Mouse (Mus musculus): ENCODE data around the gene Hcar2. TPM values are rescaled to one million over a fixed set of nuclear protein-coding genes. Genes with fewer than 3 reads are reported as not detected.

Hcar2 gene
- polyA plus RNA-seq, 1 experiment from 2014 or later = not detected

GRCm38 (mm10) chr5:123844316-123844715 is 21.0 kb downstream of the Hcar2 start:
- no peaks in the 10 kb centered on the region for H3K9me3 ChIP-seq (ENCODE audit: control insufficient read depth, low read length)
- no peaks in the 10 kb centered on the region for H3K36me3 ChIP-seq (ENCODE audit: control insufficient read depth, insufficient read depth, low read length)
- no peak overlapping the region for H3K4me3 ChIP-seq (ENCODE audit: low read depth, low read length)
- H3K9ac ChIP-seq (ENCODE audit: low read length) = no peak overlapping the region
- DNase-seq (ENCODE audit: low spot score, missing footprints) (no peak), ATAC-seq (ENCODE audit: low FRiP score) (no peak)
- no peak overlapping the region for H3K27ac ChIP-seq (ENCODE audit: low read depth, low read length)
- H3K4me2 ChIP-seq = no peak overlapping the region
- 93% methylated on average over 14 of the region's 14 CpGs for WGBS
- no peaks in the 10 kb centered on the region for H3K4me1 ChIP-seq (ENCODE audit: control insufficient read depth, insufficient read depth, low read length)
- no peaks in the 10 kb centered on the region for H3K27me3 ChIP-seq (ENCODE audit: control insufficient read depth, insufficient read depth, low read length)

DNA sequence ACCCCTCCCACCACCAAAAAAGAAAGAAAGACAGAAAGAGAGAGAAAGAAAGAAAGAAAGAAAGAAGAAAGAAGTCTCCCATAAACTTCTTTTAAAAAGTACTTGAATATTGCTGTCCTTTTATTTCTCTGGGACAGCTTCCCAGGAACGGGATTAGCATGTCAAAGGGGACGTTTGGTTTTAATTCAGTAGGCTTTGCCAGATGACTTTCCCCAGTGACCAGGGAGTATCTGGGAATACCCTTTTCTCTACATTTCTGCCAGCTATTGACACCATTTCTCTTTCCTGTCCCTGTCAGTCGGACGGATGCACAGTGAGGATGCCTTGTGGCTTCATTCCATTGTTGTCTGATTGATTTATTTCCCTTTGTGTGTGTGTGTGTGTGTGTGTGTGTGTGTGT is 21.5 kb downstream of the Hcar2 start:
- DNase-seq (ENCODE audit: low spot score, missing footprints) (no peak), ATAC-seq (ENCODE audit: low FRiP score) (no peak)
- Histone ChIP-seq H3K4me3 (ENCODE audit: low read depth, low read length) (no peak overlapping the region), H3K4me1 (ENCODE audit: control insufficient read depth, insufficient read depth, low read length) (no peaks in the 10 kb centered on the region), H3K27ac (ENCODE audit: low read depth, low read length) (no peak overlapping the region), H3K36me3 (ENCODE audit: control insufficient read depth, insufficient read depth, low read length) (no peaks in the 10 kb centered on the region), H3K4me2 (no peak overlapping the region), H3K27me3 (ENCODE audit: control insufficient read depth, insufficient read depth, low read length) (no peaks in the 10 kb centered on the region), H3K9me3 (ENCODE audit: control insufficient read depth, low read length) (no peaks in the 10 kb centered on the region), H3K9ac (ENCODE audit: low read length) (no peak overlapping the region)
- WGBS = 49% methylated on average over 4 of the region's 4 CpGs

DNA sequence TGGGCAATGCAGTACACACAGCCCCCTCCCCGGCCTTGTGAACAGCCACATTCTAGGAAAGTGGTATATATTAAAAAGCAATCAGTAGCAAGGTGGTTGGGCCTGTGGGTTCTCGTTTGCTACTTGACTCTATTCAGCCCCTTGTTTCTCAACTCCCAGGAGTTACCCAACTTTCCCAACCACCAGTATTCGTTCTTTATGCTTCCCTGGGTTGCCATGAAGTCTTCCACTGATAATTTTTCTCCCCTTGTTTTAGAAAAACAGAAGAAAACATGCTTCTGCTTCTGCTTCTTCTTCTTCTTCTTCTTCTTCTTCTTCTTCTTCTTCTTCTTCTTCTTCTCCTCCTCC is 22.4 kb downstream of the Hcar2 start:
- Histone ChIP-seq H3K4me1 (ENCODE audit: control insufficient read depth, insufficient read depth, low read length) (no peaks in the 10 kb centered on the region), H3K27me3 (ENCODE audit: control insufficient read depth, insufficient read depth, low read length) (no peaks in the 10 kb centered on the region), H3K9ac (ENCODE audit: low read length) (no peak overlapping the region), H3K36me3 (ENCODE audit: control insufficient read depth, insufficient read depth, low read length) (no peaks in the 10 kb centered on the region), H3K27ac (ENCODE audit: low read depth, low read length) (no peak overlapping the region), H3K4me3 (ENCODE audit: low read depth, low read length) (no peak overlapping the region), H3K9me3 (ENCODE audit: control insufficient read depth, low read length) (no peaks in the 10 kb centered on the region), H3K4me2 (no peak overlapping the region)
- WGBS = 73% methylated on average over 3 of the region's 3 CpGs
- no peak for ATAC-seq (ENCODE audit: low FRiP score)
- no peak for DNase-seq (ENCODE audit: low spot score, missing footprints)

GRCm38 (mm10) chr5:123842221-123842934 is 22.9 kb downstream of the Hcar2 start:
- no peaks in the 10 kb centered on the region for H3K27me3 ChIP-seq (ENCODE audit: control insufficient read depth, insufficient read depth, low read length)
- WGBS = 73% methylated on average over 11 of the region's 11 CpGs
- H3K9ac ChIP-seq (ENCODE audit: low read length) = no peak overlapping the region
- ATAC-seq (ENCODE audit: low FRiP score) = no peak
- no peak for DNase-seq (ENCODE audit: low spot score, missing footprints)
- H3K4me3 ChIP-seq (ENCODE audit: low read depth, low read length) = no peak overlapping the region
- H3K36me3 ChIP-seq (ENCODE audit: control insufficient read depth, insufficient read depth, low read length) = no peaks in the 10 kb centered on the region
- no peaks in the 10 kb centered on the region for H3K4me1 ChIP-seq (ENCODE audit: control insufficient read depth, insufficient read depth, low read length)
- no peak overlapping the region for H3K4me2 ChIP-seq
- no peak overlapping the region for H3K27ac ChIP-seq (ENCODE audit: low read depth, low read length)
- no peaks in the 10 kb centered on the region for H3K9me3 ChIP-seq (ENCODE audit: control insufficient read depth, low read length)

- ATAC-seq (ENCODE audit: low FRiP score) = no peak
Observed at GRCm38 (mm10) chr5:123837371-123837770, 27.9 kb downstream of the Hcar2 start.

GRCm38 (mm10) chr5:123834836-123835235 is 30.5 kb downstream of the Hcar2 start:
- H3K27me3 ChIP-seq (ENCODE audit: control insufficient read depth, insufficient read depth, low read length) = no peaks in the 10 kb centered on the region
- DNase-seq (ENCODE audit: low spot score, missing footprints) = no peak
- no peaks in the 10 kb centered on the region for H3K4me1 ChIP-seq (ENCODE audit: control insufficient read depth, insufficient read depth, low read length)
- H3K4me2 ChIP-seq = no peak overlapping the region
- no peak overlapping the region for H3K9ac ChIP-seq (ENCODE audit: low read length)
- H3K4me3 ChIP-seq (ENCODE audit: low read depth, low read length) = no peak overlapping the region
- no peak overlapping the region for H3K27ac ChIP-seq (ENCODE audit: low read depth, low read length)
- 75% methylated on average over 3 of the region's 3 CpGs for WGBS
- no peaks in the 10 kb centered on the region for H3K9me3 ChIP-seq (ENCODE audit: control insufficient read depth, low read length)
- ATAC-seq (ENCODE audit: low FRiP score) = no peak
- H3K36me3 ChIP-seq (ENCODE audit: control insufficient read depth, insufficient read depth, low read length) = no peaks in the 10 kb centered on the region

More at GRCm38 (mm10) chr5:123837371-123837770, 27.9 kb downstream of the Hcar2 start:
- H3K9ac ChIP-seq (ENCODE audit: low read length) = no peak overlapping the region
- H3K27ac ChIP-seq (ENCODE audit: low read depth, low read length) = no peak overlapping the region
- no peak for DNase-seq (ENCODE audit: low spot score, missing footprints)
- H3K27me3 ChIP-seq (ENCODE audit: control insufficient read depth, insufficient read depth, low read length) = no peaks in the 10 kb centered on the region
- no peaks in the 10 kb centered on the region for H3K4me1 ChIP-seq (ENCODE audit: control insufficient read depth, insufficient read depth, low read length)
- WGBS = 47% methylated on average over 4 of the region's 4 CpGs
- no peak overlapping the region for H3K4me2 ChIP-seq
- H3K36me3 ChIP-seq (ENCODE audit: control insufficient read depth, insufficient read depth, low read length) = no peaks in the 10 kb centered on the region
- H3K9me3 ChIP-seq (ENCODE audit: control insufficient read depth, low read length) = no peaks in the 10 kb centered on the region
- no peak overlapping the region for H3K4me3 ChIP-seq (ENCODE audit: low read depth, low read length)

GRCm38 (mm10) chr5:123832309-123832708 is 33.0 kb downstream of the Hcar2 start:
- no peaks in the 10 kb centered on the region for H3K4me1 ChIP-seq (ENCODE audit: control insufficient read depth, insufficient read depth, low read length)
- no peak overlapping the region for H3K9ac ChIP-seq (ENCODE audit: low read length)
- DNase-seq (ENCODE audit: low spot score, missing footprints) = no peak
- H3K27me3 ChIP-seq (ENCODE audit: control insufficient read depth, insufficient read depth, low read length) = no peaks in the 10 kb centered on the region
- H3K36me3 ChIP-seq (ENCODE audit: control insufficient read depth, insufficient read depth, low read length) = no peaks in the 10 kb centered on the region
- no peaks in the 10 kb centered on the region for H3K9me3 ChIP-seq (ENCODE audit: control insufficient read depth, low read length)
- no peak overlapping the region for H3K27ac ChIP-seq (ENCODE audit: low read depth, low read length)
- no peak for ATAC-seq (ENCODE audit: low FRiP score)
- WGBS = 93% methylated on average over 7 of the region's 7 CpGs
- no peak overlapping the region for H3K4me2 ChIP-seq
- no peak overlapping the region for H3K4me3 ChIP-seq (ENCODE audit: low read depth, low read length)

DNA sequence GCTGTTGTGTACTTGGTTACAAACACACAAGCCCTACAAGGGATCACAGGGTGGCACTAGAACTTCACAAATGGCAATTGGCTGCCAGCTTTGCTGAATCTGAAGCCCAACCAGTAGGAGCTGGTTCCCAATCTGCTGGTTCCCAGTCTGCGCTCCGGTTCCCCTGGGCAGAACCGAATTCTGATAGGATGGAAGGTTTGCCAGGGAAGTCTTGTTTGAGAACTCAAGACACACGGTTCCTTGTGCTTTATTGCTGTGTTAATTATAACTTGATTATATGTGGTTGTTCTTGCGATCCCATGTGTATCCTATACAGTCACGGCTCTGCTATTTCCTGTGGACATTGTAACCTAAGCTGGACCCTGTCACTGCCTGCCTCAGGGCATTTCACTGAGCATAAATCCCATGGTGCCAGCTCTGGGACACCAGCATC is 37.6 kb downstream of the Hcar2 start:
- ATAC-seq (ENCODE audit: low FRiP score) = no peak
- no peak for DNase-seq (ENCODE audit: low spot score, missing footprints)
- no peaks in the 10 kb centered on the region for H3K27me3 ChIP-seq (ENCODE audit: control insufficient read depth, insufficient read depth, low read length)
- no peak overlapping the region for H3K4me2 ChIP-seq
- H3K27ac ChIP-seq (ENCODE audit: low read depth, low read length) = no peak overlapping the region
- no peak overlapping the region for H3K4me3 ChIP-seq (ENCODE audit: low read depth, low read length)
- 84% methylated on average over 6 of the region's 6 CpGs for WGBS
- no peak overlapping the region for H3K9ac ChIP-seq (ENCODE audit: low read length)
- H3K9me3 ChIP-seq (ENCODE audit: control insufficient read depth, low read length) = no peaks in the 10 kb centered on the region
- no peaks in the 10 kb centered on the region for H3K36me3 ChIP-seq (ENCODE audit: control insufficient read depth, insufficient read depth, low read length)
- no peaks in the 10 kb centered on the region for H3K4me1 ChIP-seq (ENCODE audit: control insufficient read depth, insufficient read depth, low read length)

- WGBS = 80% methylated on average over 7 of the region's 7 CpGs
- Histone ChIP-seq H3K4me2 (no peak overlapping the region), H3K27ac (ENCODE audit: low read depth, low read length) (no peak overlapping the region), H3K9me3 (ENCODE audit: control insufficient read depth, low read length) (no peaks in the 10 kb centered on the region), H3K4me3 (ENCODE audit: low read depth, low read length) (no peak overlapping the region), H3K4me1 (ENCODE audit: control insufficient read depth, insufficient read depth, low read length) (no peaks in the 10 kb centered on the region), H3K9ac (ENCODE audit: low read length) (no peak overlapping the region), H3K36me3 (ENCODE audit: control insufficient read depth, insufficient read depth, low read length) (peaks cover 8% of the 10 kb centered on the region; the same call in 1 of the 2 replicates), H3K27me3 (ENCODE audit: control insufficient read depth, insufficient read depth, low read length) (no peaks in the 10 kb centered on the region)
- DNase-seq (ENCODE audit: low spot score, missing footprints) (no peak), ATAC-seq (ENCODE audit: low FRiP score) (no peak)
Observed at GRCm38 (mm10) chr5:123822706-123823105, 42.6 kb downstream of the Hcar2 start.

All from midbrain, embryonic 11.5 days (tissue).